Mouse (Mus musculus) brown adipose tissue, adult 24 weeks (tissue): ENCODE results near the gene Prss27. TPM values are rescaled to one million over a fixed set of nuclear protein-coding genes. Genes with fewer than 3 reads are reported as not detected.

Source experiments
- H3K27ac ChIP-seq: fragments of 200-500 bp; replicated peaks from 2 replicates; pipeline ENCODE4 v1.5.1; 2012; ENCODE audit warnings: low read depth, mild to moderate bottlenecking, low read length
- H3K4me1 ChIP-seq: fragments of 200-500 bp; 2 replicates; pipeline ENCODE4 v1.6.1; 2012; ENCODE audit warnings: low read length, mixed read lengths; ENCODE audit not compliant: control insufficient read depth, insufficient read depth, insufficient read length
- H3K4me3 ChIP-seq: fragments of 200-500 bp; 2 replicates; pipeline ENCODE4 v1.5.1; 2012; ENCODE audit warnings: low read depth, mild to moderate bottlenecking, low read length, moderate library complexity; ENCODE audit not compliant: insufficient read depth
- polyA plus RNA-seq: library from polyadenylated mRNA; stranded (reverse); fragments of >200 nt; gene quantifications from 2 replicates; pipeline ENCODE4 v1.2.4, GENCODE M21; 2012; ENCODE audit not compliant: missing spikeins, insufficient read depth, insufficient read length

Prss27 gene
- polyA plus RNA-seq, 1 experiment = 1.7 TPM

DNA sequence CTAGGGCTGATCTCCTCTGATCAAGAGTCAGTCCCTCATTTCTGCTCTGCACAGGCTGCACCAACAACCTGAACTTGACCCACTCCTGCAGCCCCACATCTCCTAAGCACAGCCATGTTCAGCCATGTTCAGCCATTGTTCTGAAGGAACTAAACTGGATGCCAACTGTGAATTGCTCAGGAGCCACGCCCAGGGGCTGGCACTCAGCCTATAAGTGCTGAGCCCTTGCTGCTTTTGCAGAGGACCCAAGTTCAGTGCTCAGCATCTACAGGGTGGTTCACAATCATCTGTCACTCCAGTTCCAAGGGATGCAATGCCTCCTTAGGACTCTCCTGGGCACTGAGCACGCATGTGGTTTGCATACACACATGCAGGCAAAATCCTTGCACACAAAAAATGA, 25.0 kb upstream of the Prss27 start:
- Histone ChIP-seq H3K4me1 (no peaks in the 10 kb centered on the region), H3K4me3 (no peak overlapping the region), H3K27ac (no peak overlapping the region)

DNA sequence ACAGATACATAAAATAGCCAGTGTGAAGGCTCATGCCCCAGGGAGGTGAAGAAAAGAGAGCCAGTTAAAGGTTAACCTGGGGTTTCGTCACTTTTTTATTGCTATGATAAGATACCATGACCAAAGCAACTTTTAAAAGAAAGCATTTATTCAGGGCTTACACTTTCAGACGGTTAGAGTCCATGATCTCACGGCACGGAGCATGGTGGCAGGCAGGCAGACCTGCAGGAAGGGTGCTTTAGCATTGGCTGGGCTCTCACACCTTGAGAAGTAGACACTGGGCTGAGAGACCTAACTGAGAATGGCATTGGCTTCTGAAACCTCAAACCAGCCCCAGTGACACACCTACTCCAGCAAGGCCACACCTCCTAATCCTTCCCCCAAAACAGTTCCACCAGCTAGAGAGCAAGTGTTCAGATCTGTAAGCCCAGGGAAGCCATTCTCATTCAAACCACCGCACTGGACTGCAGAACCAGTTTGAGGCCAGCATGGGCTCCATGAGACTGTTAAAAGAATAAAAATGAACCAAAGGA, 23.4 kb upstream of the Prss27 start:
- H3K4me1 ChIP-seq = no peaks in the 10 kb centered on the region
- no peak overlapping the region for H3K27ac ChIP-seq
- H3K4me3 ChIP-seq = no peak overlapping the region

- H3K27ac ChIP-seq = no peak overlapping the region
- H3K4me3 ChIP-seq = no peak overlapping the region
Observed at GRCm38 (mm10) chr17:24015727-24016126, 22.2 kb upstream of the Prss27 start.

DNA sequence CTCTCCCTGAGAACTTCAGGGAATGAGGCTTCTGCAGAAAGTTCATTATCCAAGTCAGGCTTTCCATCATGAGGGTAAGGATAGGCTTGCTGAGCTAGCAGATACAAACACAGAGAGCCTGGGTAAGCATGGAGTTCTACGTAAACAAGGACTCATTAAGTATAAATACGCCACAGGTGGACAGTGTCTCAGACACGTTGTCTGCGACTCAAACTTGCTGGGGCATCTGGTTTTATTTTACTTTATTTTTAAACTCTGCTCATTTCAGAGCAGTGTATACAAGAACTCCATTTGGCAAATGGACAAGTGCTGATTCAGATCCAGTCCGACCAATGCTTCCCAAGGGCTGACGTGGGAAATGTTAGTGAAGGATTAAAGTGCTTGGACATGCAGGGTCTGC, 17.2 kb upstream of the Prss27 start:
- no peaks in the 10 kb centered on the region for H3K4me1 ChIP-seq
- no peak overlapping the region for H3K4me3 ChIP-seq
- no peak overlapping the region for H3K27ac ChIP-seq

More at GRCm38 (mm10) chr17:24015727-24016126, 22.2 kb upstream of the Prss27 start:
- no peaks in the 10 kb centered on the region for H3K4me1 ChIP-seq

GRCm38 (mm10) chr17:24021375-24022199, 16.4 kb upstream of the Prss27 start:
- H3K4me3 ChIP-seq = no peak overlapping the region
- no peak overlapping the region for H3K27ac ChIP-seq
- H3K4me1 ChIP-seq = no peaks in the 10 kb centered on the region

DNA sequence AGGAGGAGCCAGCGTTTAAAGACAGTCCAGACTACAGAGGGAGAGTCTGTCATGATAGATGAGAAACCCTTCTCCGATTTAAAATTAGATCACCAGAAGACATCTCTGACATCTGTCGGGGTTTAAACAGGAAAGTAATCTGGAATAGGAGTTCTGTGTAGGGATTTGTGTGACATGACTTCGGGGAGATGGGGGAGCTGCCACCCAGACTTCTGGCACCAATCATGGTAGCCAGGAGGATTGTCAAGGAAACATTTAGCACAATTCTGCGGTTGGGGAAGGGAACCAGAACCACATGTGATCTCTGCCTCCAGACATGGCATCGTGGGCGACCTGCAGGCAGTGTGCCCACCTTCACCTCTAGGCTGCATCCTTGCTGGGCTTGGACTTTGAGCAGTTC, 8.5 kb upstream of the Prss27 start:
- no peak overlapping the region for H3K4me3 ChIP-seq
- no peaks in the 10 kb centered on the region for H3K4me1 ChIP-seq
- H3K27ac ChIP-seq = no peak overlapping the region

DNA sequence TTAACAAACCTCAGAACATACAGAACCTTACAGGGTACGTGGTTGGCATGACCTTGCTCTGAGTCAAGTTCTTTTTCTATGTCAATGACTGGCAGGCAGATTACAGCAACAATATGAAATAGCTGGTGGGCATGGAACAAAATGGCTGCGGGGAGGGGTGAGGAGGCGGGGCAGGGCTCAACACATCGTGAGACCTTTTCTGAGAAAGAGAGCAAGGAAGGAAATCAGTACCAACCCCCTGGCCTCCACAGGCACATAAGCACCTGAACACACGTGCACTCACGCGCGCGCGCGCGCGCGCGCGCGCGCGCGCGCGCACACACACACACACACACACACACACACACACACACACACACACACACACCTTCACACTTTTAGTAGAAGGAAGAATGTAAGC, 7.4 kb upstream of the Prss27 start:
- no peaks in the 10 kb centered on the region for H3K4me1 ChIP-seq
- no peak overlapping the region for H3K4me3 ChIP-seq

GRCm38 (mm10) chr17:24035087-24035486, 2.9 kb upstream of the Prss27 start:
- Histone ChIP-seq H3K4me3 (no peak overlapping the region), H3K27ac (no peak overlapping the region)

More for the DNA sequence above, 7.4 kb upstream of the Prss27 start:
- no peak overlapping the region for H3K27ac ChIP-seq

GRCm38 (mm10) chr17:24036954-24037353, 990 bp upstream of the Prss27 start:
- H3K4me3 ChIP-seq = no peak overlapping the region
- H3K4me1 ChIP-seq = no peaks in the 10 kb centered on the region
- no peak overlapping the region for H3K27ac ChIP-seq

More at GRCm38 (mm10) chr17:24035087-24035486, 2.9 kb upstream of the Prss27 start:
- no peaks in the 10 kb centered on the region for H3K4me1 ChIP-seq

DNA sequence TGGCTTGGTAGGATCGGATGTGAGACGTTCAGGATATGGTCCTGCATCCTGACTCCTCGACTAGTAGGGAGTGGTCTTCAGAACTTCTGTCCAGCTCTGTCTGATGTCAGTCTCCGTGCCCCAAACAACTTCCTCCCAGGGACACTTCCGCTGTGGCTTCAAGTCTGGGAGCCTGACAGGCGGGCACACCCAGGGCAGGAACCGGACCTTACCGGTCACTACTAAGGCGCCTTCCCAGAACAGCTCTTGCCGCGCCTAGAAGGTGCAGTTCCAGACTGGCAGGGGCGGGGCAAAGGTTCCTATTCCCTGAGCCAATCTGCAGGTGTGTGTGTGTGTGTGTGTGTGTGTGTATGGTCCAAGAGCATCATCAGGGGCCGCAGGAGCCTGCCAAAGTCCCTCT, 584 bp upstream of the Prss27 start:
- no peak overlapping the region for H3K4me3 ChIP-seq
- H3K4me1 ChIP-seq = no peaks in the 10 kb centered on the region
- H3K27ac ChIP-seq = no peak overlapping the region

- Histone ChIP-seq H3K4me3 (no peak overlapping the region), H3K27ac (no peak overlapping the region), H3K4me1 (no peaks in the 10 kb centered on the region)
Observed at GRCm38 (mm10) chr17:24044482-24044881, 6.5 kb downstream of the Prss27 start.

GRCm38 (mm10) chr17:24045608-24046007, 7.7 kb downstream of the Prss27 start:
- H3K27ac ChIP-seq = no peak overlapping the region
- no peaks in the 10 kb centered on the region for H3K4me1 ChIP-seq
- H3K4me3 ChIP-seq = no peak overlapping the region

DNA sequence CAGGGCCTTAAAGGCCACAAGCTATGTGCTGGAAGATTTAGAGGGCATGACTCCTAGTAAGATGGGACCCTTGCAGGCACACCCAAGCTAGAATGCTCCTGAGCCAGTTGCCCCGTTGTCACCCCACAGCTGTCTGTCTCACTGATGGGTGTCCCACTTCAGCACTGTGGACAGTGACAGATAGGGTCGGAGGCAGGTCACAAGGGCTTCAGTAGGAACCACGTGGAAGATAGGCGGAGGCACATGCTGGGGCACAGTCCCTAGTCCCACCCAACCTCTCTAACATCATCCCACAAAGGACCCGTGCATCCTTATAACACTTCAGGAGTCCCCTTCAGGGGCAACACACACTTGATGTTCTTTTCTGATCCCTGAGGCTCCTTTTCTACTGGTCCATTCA, 8.1 kb downstream of the Prss27 start:
- Histone ChIP-seq H3K4me3 (no peak overlapping the region), H3K4me1 (no peaks in the 10 kb centered on the region), H3K27ac (no peak overlapping the region)

DNA sequence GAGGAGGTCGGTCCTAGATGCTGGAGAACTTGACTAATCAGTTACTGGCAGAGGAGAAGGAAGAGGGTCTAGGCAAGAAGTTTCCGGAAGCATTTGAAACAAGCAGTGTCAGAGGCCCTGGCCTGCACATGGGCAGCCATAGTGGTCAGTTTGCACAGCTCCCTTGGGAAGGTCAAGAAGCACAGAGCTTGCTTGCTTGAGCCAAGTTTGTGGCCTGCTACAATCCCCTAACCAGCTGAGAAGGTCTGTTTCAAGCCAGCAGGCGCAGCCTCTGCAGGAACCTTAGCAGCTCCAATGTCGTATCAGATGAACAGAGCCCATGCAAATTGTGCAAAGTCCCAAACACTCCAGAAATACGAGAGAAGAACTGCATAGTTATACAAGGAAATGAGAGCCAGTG, 10.1 kb downstream of the Prss27 start:
- Histone ChIP-seq H3K4me1 (no peaks in the 10 kb centered on the region), H3K4me3 (no peak overlapping the region), H3K27ac (no peak overlapping the region)

DNA sequence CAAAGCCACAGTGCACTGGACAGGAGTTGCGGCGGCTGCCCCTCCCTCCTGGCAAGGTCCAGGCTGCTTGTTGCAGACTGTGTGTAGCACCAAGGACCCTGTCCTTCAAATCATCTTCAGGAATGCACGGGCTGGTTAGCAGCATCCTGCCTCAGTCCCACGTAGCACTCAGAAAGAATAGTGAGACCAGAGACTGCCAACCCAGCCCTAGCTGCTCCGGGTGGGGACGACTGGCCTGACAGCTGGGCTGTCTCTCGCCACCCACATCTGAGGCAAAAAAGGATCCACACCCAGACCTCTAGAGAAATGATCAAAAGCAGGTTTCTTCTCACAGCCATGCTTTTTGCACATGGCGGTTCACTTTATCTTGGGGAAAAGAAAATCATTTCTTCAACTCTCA, 11.1 kb downstream of the Prss27 start:
- no peak overlapping the region for H3K4me3 ChIP-seq
- no peak overlapping the region for H3K27ac ChIP-seq

More for the DNA sequence above, 11.1 kb downstream of the Prss27 start:
- no peaks in the 10 kb centered on the region for H3K4me1 ChIP-seq
